Mouse (Mus musculus) thymus, adult 18-20 months (tissue): ENCODE measurements around the gene Klhl36.
"Not testable (repeated sequence)": the region's sequence is repeated elsewhere in the genome, so short reads cannot be mapped to it uniquely, and the experiment has no call there.

Experiments used
- DNase-seq, 2 experiments: peaks; one replicate each; pipeline ENCODE4 v3.0.0; 2022; ENCODE audit warnings: mixed read lengths in 2 of 2

Gene Klhl36

GRCm38 (mm10) chr8:119836831-119837230 is 25.2 kb upstream of the Klhl36 start:
- no peak for DNase-seq

- DNase-seq, result peak in 1 of 2 experiments; percentile 50
Measured at GRCm38 (mm10) chr8:119837553-119838071, 24.5 kb upstream of the Klhl36 start.

- DNase-seq, result no peak
Measured at GRCm38 (mm10) chr8:119838100-119838982, 23.7 kb upstream of the Klhl36 start.

- no peak for DNase-seq
Measured at GRCm38 (mm10) chr8:119838983-119839340, 23.1 kb upstream of the Klhl36 start.

DNA sequence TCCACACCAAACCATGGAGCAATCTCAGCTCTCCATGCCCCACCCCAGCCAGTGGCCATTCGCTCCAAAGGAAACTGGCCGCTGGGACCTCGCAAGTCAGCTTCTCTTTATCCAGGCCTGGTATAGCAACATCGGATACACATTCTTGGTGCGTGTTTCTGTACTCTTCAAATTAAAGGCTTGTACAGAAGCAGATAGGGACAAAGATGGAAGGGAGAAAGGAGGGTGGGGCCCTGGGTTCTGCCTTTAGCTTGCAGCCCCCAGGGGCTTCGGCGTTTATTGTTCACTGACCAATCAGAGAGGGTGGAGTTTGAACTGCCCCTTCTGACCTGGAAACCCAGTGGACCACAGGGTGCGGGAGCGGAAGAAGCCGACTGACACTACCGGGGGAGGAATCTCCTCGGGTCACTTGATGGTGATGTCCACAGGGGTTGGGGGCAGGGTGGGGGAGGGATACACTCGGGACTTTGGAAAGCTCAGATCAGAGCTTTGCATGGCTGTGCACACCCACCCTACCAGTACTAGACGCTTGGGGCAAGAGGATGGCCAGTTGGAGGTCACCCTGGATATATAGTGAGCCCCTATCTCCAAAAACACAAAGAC is 22.5 kb upstream of the Klhl36 start:
- no peak for DNase-seq

GRCm38 (mm10) chr8:119840275-119840808 is 21.7 kb upstream of the Klhl36 start, which contains the start of gene Cotl1:
Gene Cotl1, minus strand, starts transcription at chr8:119840544.
- DNase-seq, result peak; percentile 95 to 96

- DNase-seq, result no peak
Measured at GRCm38 (mm10) chr8:119840905-119841411, 21.1 kb upstream of the Klhl36 start.

DNA sequence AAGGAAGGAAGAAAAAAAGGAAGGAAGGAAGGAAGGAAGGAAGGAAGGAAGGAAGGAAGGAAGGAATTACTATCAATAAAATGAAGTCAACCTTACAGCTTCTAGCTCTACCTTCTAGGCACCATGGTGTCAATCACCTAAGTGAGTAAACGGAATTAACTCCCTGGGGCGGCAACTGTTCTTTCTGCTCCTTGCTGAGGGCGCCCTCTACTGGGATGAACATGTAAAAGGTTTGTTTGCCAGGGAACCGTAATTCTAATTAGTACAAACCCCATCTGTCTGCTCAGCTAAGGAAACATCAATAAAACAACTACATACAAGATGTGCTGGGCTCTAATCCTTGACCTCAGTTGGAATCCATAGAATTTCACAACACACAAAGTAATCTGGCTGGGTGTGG is 18.6 kb upstream of the Klhl36 start:
- DNase-seq, result peak in 1 of 2 experiments; percentile 63

DNA sequence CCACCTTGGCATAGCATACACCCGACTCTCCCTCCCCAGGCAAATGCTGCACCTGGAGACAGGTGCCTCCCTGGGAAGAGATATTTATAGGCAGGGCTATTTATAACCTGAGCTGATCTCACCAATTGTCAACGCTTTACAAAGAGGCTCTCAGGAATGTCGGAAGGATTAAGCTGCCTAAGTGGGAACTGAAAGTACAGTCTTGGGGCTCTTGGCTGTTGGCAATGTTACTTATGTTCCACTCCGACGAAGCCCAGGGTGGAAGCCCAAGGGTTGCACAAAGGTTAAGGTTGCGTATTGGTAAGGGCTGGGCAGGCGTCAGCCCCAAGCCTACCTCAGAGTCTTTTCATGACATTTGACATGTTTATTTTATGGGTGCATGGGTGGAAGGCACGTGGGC is 17.5 kb upstream of the Klhl36 start:
- no peak for DNase-seq

- not testable (repeated sequence) for DNase-seq
Measured at GRCm38 (mm10) chr8:119845741-119846140, 16.3 kb upstream of the Klhl36 start.

DNA sequence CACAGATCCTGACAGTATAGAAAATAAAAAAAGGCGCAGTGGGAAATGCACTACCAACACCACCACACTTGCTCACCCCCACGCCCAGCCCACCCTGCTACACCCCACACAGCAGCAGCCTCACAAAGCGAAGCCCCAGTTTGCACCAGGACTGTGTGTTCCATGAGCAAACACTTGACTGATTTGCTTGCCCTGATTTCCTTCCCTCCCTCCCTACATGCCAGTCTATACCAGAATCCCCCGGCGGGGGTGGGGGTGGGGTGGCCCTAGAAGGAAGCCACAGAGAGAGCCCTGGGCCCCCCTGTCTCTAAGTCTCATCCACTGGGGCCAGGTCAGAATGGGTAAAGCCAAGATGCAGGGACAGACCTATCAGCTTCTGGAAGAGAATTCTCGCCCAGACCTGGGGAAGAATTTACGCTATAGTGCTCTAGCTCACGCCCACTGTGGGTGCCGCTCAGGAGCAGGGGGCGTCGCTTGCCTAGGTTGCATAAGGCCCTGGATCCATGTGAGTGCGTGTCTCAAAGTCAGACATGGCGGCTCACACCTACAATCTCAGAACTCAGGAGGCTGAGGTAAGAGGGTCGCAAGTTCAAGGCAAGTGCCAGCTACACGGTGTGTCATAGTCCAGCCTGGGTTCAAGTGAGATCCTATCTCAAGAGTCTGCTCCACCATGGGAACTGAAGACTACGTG is 14.7 kb upstream of the Klhl36 start:
- DNase-seq, result no peak

- DNase-seq, result no peak
Measured at GRCm38 (mm10) chr8:119853521-119853920, 8.5 kb upstream of the Klhl36 start.

DNA sequence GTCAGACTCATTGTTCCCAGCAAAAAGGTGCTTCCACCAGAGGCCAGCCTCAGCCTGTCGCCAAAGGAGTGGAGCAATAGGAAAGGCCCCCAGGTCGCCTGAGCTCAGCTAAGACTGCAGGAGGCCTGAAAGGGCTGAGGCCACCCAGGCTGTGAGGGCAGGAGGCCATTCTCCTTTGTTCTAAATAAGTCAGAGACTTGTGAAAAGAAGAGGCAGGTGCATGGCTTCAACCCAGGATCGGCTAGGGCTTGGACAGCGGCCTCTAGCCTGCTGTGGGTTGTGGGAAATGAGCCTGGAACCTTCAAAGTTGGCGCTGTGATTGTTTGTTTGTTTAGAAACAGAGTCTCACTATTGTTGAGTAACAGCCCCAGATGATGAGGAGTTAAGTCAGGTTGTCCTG is 8.0 kb upstream of the Klhl36 start:
- no peak for DNase-seq

DNA sequence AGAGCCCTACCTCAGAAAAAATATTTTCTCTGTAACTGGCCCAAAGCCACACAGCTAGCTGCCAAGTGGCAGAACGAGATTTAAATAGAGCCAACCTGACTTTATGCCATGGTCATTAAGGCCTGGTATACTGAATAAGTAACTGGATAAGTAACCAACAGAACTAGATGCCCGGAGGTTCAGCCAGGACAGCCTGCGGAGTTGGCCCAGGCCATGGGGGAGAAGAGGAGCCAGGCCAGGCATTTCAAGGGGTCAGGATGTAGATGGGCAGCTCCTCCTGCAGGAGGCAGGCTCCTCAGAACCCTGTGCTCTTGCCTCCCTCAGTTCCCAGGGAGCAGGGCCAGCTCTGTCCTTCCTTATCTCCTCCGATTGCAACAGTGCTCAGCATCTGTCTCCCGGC is 6.4 kb upstream of the Klhl36 start:
- DNase-seq, result no peak

DNA sequence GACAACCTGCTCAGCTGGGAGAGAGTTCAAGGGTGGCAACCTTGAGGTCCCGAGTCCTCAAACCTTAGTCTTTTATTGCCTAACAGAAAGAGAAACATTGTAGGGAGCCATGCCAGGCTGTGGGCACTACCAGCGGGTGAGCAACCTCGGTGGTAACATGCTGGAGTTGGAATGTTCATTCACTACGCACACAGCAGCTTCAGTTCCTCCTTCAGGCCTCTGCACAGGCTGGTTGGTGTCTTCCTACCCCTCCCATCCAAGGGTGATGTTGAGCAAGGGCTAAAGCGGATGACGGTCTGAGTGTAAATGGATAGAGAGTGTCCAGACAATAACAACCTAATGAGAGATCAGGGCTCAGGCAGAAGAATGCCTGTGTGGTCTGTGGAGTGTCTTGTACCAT is 4.3 kb upstream of the Klhl36 start:
- no peak for DNase-seq

- DNase-seq, result no peak
Measured at GRCm38 (mm10) chr8:119862390-119862734, 296 bp downstream of the Klhl36 start.

DNA sequence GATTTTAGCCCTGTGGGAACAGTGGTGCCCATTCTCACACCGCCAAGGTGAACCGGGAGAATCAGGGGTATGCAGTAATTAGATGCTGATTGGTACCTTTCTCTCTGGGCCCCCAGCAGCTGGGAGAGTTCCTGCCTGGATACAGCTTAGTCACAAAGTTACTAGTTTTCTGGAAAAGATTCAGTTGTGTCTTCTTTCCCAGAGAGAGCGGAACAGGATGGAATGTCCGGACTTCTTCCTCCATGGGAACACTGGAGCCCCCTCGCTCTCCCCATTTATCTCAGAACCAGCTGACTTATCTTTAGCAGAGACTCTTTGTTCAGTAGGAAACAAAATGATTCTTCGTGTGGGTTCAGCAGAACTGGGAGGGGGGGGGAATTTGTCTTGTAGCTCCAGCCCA is 683 bp downstream of the Klhl36 start:
- no peak for DNase-seq

DNA sequence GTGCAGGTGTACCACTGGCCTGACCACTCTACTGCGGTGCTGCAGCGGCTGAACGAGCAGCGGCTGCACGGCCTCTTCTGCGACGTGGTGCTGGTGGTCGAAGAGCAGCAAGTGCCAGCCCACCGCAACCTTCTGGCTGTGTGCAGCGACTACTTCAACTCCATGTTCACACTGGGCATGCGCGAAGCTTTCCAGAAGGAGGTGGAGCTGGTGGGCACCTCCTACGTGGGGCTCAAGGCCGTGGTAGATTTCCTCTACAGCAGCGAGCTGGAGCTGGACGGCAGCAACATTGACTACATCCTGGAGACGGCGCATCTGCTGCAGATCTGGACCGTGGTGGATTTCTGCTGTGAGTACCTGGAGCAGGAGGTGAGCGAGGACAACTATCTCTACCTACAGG is 7.5 kb downstream of the Klhl36 start:
- no peak for DNase-seq

GRCm38 (mm10) chr8:119873181-119873580 is 11.1 kb downstream of the Klhl36 start:
- DNase-seq, result no peak

DNA sequence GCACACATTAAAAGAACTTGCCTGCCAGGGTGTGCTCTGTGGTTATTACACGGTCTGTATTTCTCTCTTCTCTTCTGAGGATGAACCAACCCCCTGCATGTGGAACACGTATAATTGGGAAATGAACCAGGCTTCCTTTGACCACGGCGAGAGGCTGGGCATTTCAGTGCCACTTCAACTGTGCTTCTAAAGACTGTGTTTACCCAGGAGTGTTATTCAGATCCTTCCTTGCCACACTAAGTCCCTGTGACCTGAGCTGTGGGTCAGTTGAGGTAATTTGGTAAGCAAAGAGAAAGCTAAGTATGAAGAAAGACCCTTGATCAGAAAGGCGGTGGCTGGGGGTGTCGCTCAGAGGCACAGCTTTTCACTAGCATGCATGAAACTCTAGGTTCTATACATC is 19.2 kb downstream of the Klhl36 start:
- DNase-seq, result no peak

DNA sequence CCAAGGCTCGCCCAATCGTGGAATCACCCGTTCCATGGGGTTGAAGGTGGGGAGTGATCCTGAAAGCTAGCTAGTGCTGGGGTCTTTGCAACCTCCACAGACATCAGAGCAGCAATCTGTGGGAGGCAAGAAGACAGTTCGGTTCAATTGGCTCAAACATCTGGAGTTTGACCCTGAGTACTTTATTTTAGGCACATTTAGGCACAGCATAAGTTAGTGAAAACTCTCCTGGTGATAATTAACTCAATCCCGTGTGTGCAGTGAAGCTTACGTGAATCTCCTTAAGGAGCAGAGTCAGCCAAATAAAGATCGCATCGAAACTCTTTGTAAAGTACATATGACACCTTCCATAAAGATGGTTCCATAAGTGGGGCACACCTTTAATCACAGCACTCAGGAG is 19.9 kb downstream of the Klhl36 start:
- no peak for DNase-seq

GRCm38 (mm10) chr8:119883281-119883680 is 21.2 kb downstream of the Klhl36 start:
- no peak for DNase-seq

GRCm38 (mm10) chr8:119885612-119886011 is 23.5 kb downstream of the Klhl36 start:
- no peak for DNase-seq
